Mouse (Mus musculus) heart, postnatal 0 days (tissue): ENCODE measurements around the gene Ptpru. TPM values are rescaled to one million over a fixed set of nuclear protein-coding genes. Genes with fewer than 3 reads are reported as not detected.

Experiments
- ATAC-seq: fragments of 200-750 bp; cut with Nextera tagmentation; 2 replicates; pipeline ENCODE4 v1.8.0; 2017; ENCODE audit warnings: low read depth, moderate number of reproducible peaks, moderate library complexity; ENCODE audit not compliant: insufficient read depth
- DNase-seq: peaks from one replicate; pipeline ENCODE4 v3.0.0-alpha.2; 2016; ENCODE audit warnings: low spot score
- H3K27ac ChIP-seq: fragments of 300-500 bp; sonication (generic); 2 replicates; pipeline ENCODE4 v1.5.1; 2014; ENCODE audit warnings: low read depth, mild to moderate bottlenecking
- H3K27me3 ChIP-seq: fragments of 300-500 bp; sonication (generic); 2 replicates; pipeline ENCODE4 v1.6.1; 2014; ENCODE audit warnings: low read length, mixed read lengths; ENCODE audit not compliant: control insufficient read depth, insufficient read depth
- H3K36me3 ChIP-seq: fragments of 300-500 bp; sonication (generic); replicated peaks from 2 replicates; pipeline ENCODE4 v1.6.1; 2014; ENCODE audit warnings: low read length, mixed read lengths; ENCODE audit not compliant: control insufficient read depth, insufficient read depth
- H3K4me1 ChIP-seq: fragments of 300-500 bp; sonication (generic); 2 replicates; pipeline ENCODE4 v1.6.1; 2014; ENCODE audit warnings: antibody characterized with exemption; ENCODE audit not compliant: control insufficient read depth, insufficient read depth
- H3K4me2 ChIP-seq: fragments of 300-500 bp; sonication (generic); 2 replicates; pipeline ENCODE4 v1.6.1; 2014; ENCODE audit warnings: low read depth, mild to moderate bottlenecking, low read length, moderate library complexity
- H3K4me3 ChIP-seq: fragments of 300-500 bp; sonication (generic); 2 replicates; pipeline ENCODE4 v1.5.1; 2014; ENCODE audit warnings: low read depth, low read length
- H3K9ac ChIP-seq: fragments of 300-500 bp; sonication (generic); replicated peaks from 2 replicates; pipeline ENCODE4 v1.6.1; 2014; ENCODE audit warnings: low read depth, low read length, mixed read lengths
- H3K9me3 ChIP-seq: fragments of 300-500 bp; sonication (generic); replicated peaks from 2 replicates; pipeline ENCODE4 v1.6.1; 2016; ENCODE audit warnings: low read length; ENCODE audit not compliant: control insufficient read depth
- CTCF ChIP-seq: IDR thresholded peaks from 2 replicates; pipeline ENCODE4 v1.5.1; 2016; ENCODE audit warnings: antibody characterized with exemption, control low read depth, low read depth
- EP300 ChIP-seq: IDR thresholded peaks from 2 replicates; pipeline ENCODE4 v1.6.1; 2016; ENCODE audit warnings: antibody characterized with exemption, low read depth
- WGBS: fragments of 180-500 bp; shearing (Covaris S2); extraction: QIAGEN DNeasy Blood & Tissue Kit; methylation state at CpG from one replicate; pipeline ENCODE4 v1.1.7; 2014; 5-methylcytosine and 5-hydroxymethylcytosine counted together
- polyA plus RNA-seq: library from polyadenylated mRNA; unstranded; fragments of >200 nt; fragmentation: Nextera tagmentation; extraction: Ambion mirVana; gene quantifications from 2 replicates; pipeline ENCODE4 v1.2.1, GENCODE M21; 2015
- total RNA-seq: library from RNA; depleted of rRNA; stranded (reverse); fragments of >200 nt; gene quantifications from 2 replicates; pipeline ENCODE4 v1.2.3, GENCODE M21; 2014; ENCODE audit warnings: low replicate concordance; rRNA removed

Ptpru gene
- 0.54 and 0.69 TPM in 2 replicates for total RNA-seq
- 0.77 and 1.1 TPM in 2 replicates for polyA plus RNA-seq

DNA sequence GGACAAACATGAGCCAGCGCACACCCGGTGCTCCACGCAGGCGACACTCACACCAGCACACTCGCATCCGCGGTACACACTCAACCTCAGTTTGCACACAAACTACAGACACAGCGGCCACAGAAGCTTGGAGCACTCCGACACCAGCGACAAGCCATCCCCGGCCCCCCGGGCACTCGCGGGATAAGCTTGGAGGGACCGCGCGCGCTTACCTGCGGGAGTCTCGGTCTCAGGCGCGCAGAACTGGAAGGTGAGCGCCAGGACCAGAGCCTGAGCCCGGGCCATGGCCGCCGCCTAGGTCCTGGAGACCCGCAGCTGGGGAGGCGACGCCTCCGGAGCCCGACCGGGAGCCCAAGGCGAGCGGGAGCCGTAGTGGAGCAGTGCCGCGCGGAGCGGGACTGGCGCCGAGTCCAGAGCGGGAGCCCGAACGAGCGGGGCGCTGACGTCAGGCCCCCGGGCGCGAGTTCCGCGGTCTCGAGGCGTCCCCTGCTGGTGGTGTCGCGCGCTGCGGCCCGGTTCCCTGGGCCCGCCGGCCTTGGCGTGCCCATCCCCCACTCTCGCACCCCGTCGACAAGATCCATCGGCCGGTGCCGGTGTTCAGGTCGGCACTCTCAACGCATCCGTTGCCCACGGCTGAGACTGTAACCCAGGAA is at the start of gene Ptpru:
Gene Ptpru, minus strand, starts transcription at position 417 of the 653 bp plus-strand sequence.
- H3K27me3 ChIP-seq = peaks cover 51% of the 10 kb centered on the region
- peak within 1 kb of the TSS; percentile 98 for H3K4me2 ChIP-seq
- no peaks in the 10 kb centered on the region for H3K36me3 ChIP-seq
- ATAC-seq (peak; percentile 89), DNase-seq (peak; percentile 50)
- H3K9me3 ChIP-seq = no peaks in the 10 kb centered on the region
- peak within 1 kb of the TSS; percentile 65 for H3K9ac ChIP-seq
- 1% methylated on average over 64 of the region's 72 CpGs for WGBS
- peaks cover 15% of the 10 kb centered on the region; the same call in 1 of the 2 replicates for H3K4me1 ChIP-seq
- H3K4me3 ChIP-seq = peak within 1 kb of the TSS; percentile 70
- no peak within 1 kb of the TSS for H3K27ac ChIP-seq
- TF ChIP-seq CTCF (peak; percentile 84), EP300 (no peak)

- DNase-seq (no peak), ATAC-seq (no peak)
- TF ChIP-seq EP300 (no peak), CTCF (no peak)
- Histone ChIP-seq H3K9me3 (no peaks in the 10 kb centered on the region), H3K9ac (no peak overlapping the region), H3K4me1 (peaks cover 28% of the 10 kb centered on the region), H3K4me2 (no peak overlapping the region), H3K27me3 (no peaks in the 10 kb centered on the region), H3K4me3 (no peak overlapping the region), H3K36me3 (peaks cover 40% of the 10 kb centered on the region), H3K27ac (peak overlapping the region; percentile 8; the same call in 1 of the 2 replicates)
- WGBS = 44% methylated on average over 6 of the region's 6 CpGs
Measured at GRCm38 (mm10) chr4:131885376-131885775, 47.3 kb upstream of the Ptpru start.

DNA sequence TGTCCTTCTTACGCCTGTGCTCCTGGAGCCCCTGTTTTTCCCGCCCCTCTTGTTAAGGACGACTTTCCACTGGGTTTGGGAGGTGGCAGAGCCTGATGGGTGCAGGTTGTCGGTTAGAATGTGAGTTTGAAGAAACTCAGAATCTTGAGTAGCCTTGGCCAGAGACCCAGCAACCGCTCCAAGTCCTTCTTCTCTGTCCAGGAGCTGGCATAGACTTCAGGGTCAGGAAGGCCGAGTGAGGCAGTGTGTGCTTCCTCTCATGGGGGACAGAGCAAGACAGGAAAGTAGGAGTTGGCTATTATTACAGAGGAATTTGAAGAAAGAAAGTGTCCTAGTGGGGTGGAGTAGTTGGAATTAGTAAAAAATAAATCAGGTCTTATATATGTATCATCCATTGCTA is 45.5 kb upstream of the Ptpru start:
- H3K27ac ChIP-seq = no peak overlapping the region
- H3K4me3 ChIP-seq = no peak overlapping the region
- no peak overlapping the region for H3K4me2 ChIP-seq
- WGBS = 49% methylated on average over 6 of the region's 6 CpGs
- H3K9me3 ChIP-seq = no peaks in the 10 kb centered on the region
- no peak for TF ChIP-seq CTCF
- no peak for TF ChIP-seq EP300
- no peaks in the 10 kb centered on the region for H3K27me3 ChIP-seq
- peaks cover 26% of the 10 kb centered on the region for H3K36me3 ChIP-seq
- DNase-seq = no peak
- no peak for ATAC-seq
- H3K4me1 ChIP-seq = peaks cover 39% of the 10 kb centered on the region
- no peak overlapping the region for H3K9ac ChIP-seq

- TF ChIP-seq EP300 (no peak), CTCF (no peak)
- no peak for DNase-seq
- Histone ChIP-seq H3K9me3 (no peaks in the 10 kb centered on the region), H3K4me2 (no peak overlapping the region), H3K4me3 (no peak overlapping the region), H3K36me3 (peaks cover 15% of the 10 kb centered on the region), H3K27ac (no peak overlapping the region), H3K4me1 (peaks cover 58% of the 10 kb centered on the region), H3K27me3 (no peaks in the 10 kb centered on the region), H3K9ac (no peak overlapping the region)
- 64% methylated on average over 7 of the region's 7 CpGs for WGBS
- ATAC-seq = no peak
Measured at GRCm38 (mm10) chr4:131881306-131881705, 43.2 kb upstream of the Ptpru start.

DNA sequence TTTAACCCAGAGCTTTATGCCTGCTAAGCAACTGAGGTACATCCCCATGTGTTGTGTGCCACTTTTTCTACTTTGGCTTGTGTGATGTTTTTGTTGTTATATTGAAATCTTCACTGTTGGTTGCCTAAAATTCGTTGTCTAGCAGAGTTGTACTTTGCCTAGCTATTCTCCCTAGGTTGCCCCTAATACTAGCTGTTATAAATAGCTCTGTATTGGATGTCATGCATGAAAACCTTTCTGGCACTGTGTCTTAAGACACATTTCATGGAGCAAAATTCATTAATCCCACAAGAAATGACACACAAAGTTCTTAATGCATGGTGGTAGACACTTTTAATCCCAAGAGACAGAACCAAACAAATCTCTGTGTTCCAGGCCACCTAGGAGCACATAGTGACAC is 41.6 kb upstream of the Ptpru start:
- no peaks in the 10 kb centered on the region; the same call in 1 of the 2 replicates for H3K36me3 ChIP-seq
- no peak for ATAC-seq
- no peaks in the 10 kb centered on the region for H3K27me3 ChIP-seq
- no peak overlapping the region; the same call in 1 of the 2 replicates for H3K27ac ChIP-seq
- H3K9me3 ChIP-seq = no peaks in the 10 kb centered on the region
- WGBS = 38% methylated on average over 1 of the region's 1 CpGs
- no peak for TF ChIP-seq CTCF
- TF ChIP-seq EP300 = no peak
- H3K4me3 ChIP-seq = no peak overlapping the region
- H3K4me2 ChIP-seq = no peak overlapping the region
- peaks cover 73% of the 10 kb centered on the region for H3K4me1 ChIP-seq
- H3K9ac ChIP-seq = no peak overlapping the region
- DNase-seq = no peak
